In the genomic region with DNA sequence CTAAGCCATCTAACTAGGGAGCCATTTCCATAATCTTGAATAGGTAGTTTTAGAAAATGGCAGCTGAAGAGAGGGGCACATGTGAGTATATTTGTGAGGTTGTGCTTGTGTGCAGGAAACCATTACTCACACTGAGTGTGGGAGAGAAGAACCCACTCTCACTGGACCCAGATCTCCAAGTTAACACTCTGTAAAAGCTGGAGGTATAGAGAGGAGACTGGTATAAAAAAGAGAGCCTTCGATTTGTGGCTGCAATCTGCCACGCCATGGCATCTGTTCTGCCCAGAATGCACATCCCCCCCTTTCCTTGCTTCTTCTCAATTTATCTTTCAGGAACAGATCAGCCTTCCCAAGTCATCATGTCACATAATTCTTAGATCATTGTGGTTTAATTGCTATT, we compare ENCODE assay signal across 15 mouse cellular contexts. TPM values are rescaled to one million over a fixed set of nuclear protein-coding genes. Genes with fewer than 3 reads are reported as not detected.
DNase-seq lines count a peak whose midpoint lies in the region; ATAC-seq and TF ChIP-seq lines count a peak whose summit lies in the region.
"Had no signal": no experiment of that assay in that cellular context is flagged by ENCODE, and none has a peak within 500 bp of the region (broad histone marks: within the 10 kb centered on the region; RNA-seq: fewer than 3 reads in every experiment).

No protein-coding gene starts in this region.

- H3K79me2 ChIP-seq in heart, adult 2 months (replicated peaks; ENCODE audit: control insufficient read depth, insufficient read depth, low read length) = no peaks in the 10 kb centered on the region

- 62% methylated on average over 2 of the region's 2 CpGs for WGBS in heart, embryonic 12.5 days
- 74% methylated on average over 2 of the region's 2 CpGs for WGBS in heart, adult 2 months
- WGBS in hindbrain, embryonic 14.5 days = 45% methylated on average over 2 of the region's 2 CpGs
- WGBS in midbrain, postnatal 0 days = 30% methylated on average over 2 of the region's 2 CpGs

- H3K36me3 ChIP-seq in heart, embryonic 12.5 days = no peaks in the 10 kb centered on the region
- H3K36me3 ChIP-seq in heart, adult 2 months (ENCODE audit: control insufficient read depth, insufficient read depth, low read length) = no peaks in the 10 kb centered on the region
- H3K36me3 ChIP-seq in hindbrain, embryonic 14.5 days (replicated peaks; ENCODE audit: control insufficient read depth, insufficient read depth) = no peaks in the 10 kb centered on the region
- no peaks in the 10 kb centered on the region for H3K36me3 ChIP-seq in midbrain, postnatal 0 days (ENCODE audit: insufficient read depth, low read length)
- H3K36me3 ChIP-seq: embryonic facial prominence, embryonic 10.5 days had no signal

- H3K9ac ChIP-seq in heart, embryonic 12.5 days = no peak overlapping the region
- no peak overlapping the region for H3K9ac ChIP-seq in heart, adult 2 months (ENCODE audit: low read depth, low read length)
- H3K9ac ChIP-seq in hindbrain, embryonic 14.5 days = peak overlapping the region; percentile 12; the same call in 1 of the 2 replicates
- no peak overlapping the region for H3K9ac ChIP-seq in midbrain, postnatal 0 days (replicated peaks; ENCODE audit: low read length, poor library complexity, severe bottlenecking)
- H3K9ac ChIP-seq: liver, embryonic 14.5 days had no signal

- no peak for ATAC-seq in heart, embryonic 12.5 days (ENCODE audit: insufficient number of reproducible peaks, low FRiP score)
- ATAC-seq in hindbrain, embryonic 14.5 days (ENCODE audit: low FRiP score) = peak; percentile 70; the same call in 1 of the 2 replicates
- ATAC-seq in midbrain, postnatal 0 days (ENCODE audit: low FRiP score) = peak; percentile 25
- ATAC-seq: lung, postnatal 0 days had no signal

- H3K4me2 ChIP-seq in heart, embryonic 12.5 days = peak overlapping the region; percentile 43
- no peak overlapping the region for H3K4me2 ChIP-seq in hindbrain, embryonic 14.5 days (replicated peaks)
- H3K4me2 ChIP-seq in midbrain, postnatal 0 days (ENCODE audit: low read depth, low read length, poor library complexity, severe bottlenecking) = no peak overlapping the region

- no peak for TF ChIP-seq POLR2A in heart, adult 2 months (IDR thresholded peaks at IDR 0.05; ENCODE audit: insufficient read depth, low read depth, low read length)

- TF ChIP-seq EP300 in heart, adult 2 months (IDR thresholded peaks at IDR 0.05; ENCODE audit: insufficient read depth, low read depth, low read length) = no peak

- no peak overlapping the region for H3K4me3 ChIP-seq in heart, embryonic 12.5 days
- H3K4me3 ChIP-seq in heart, adult 2 months = no peak overlapping the region
- H3K4me3 ChIP-seq in hindbrain, embryonic 14.5 days (replicated peaks; ENCODE audit: low read length) = no peak overlapping the region
- no peak overlapping the region for H3K4me3 ChIP-seq in midbrain, postnatal 0 days (ENCODE audit: low read depth, low read length)
- no peak overlapping the region for H3K4me3 ChIP-seq in gastrocnemius, adult 2 months
- H3K4me3 ChIP-seq: embryonic facial prominence, embryonic 10.5 days; erythroblast, embryonic 14.5 days; megakaryocyte, embryonic 14.5 days had no signal

- H3K27me3 ChIP-seq in heart, embryonic 12.5 days (replicated peaks) = no peaks in the 10 kb centered on the region
- H3K27me3 ChIP-seq in heart, adult 2 months (ENCODE audit: control insufficient read depth, insufficient read depth, low read length) = no peaks in the 10 kb centered on the region
- no peaks in the 10 kb centered on the region for H3K27me3 ChIP-seq in hindbrain, embryonic 14.5 days (ENCODE audit: control insufficient read depth, insufficient read depth, low read length)
- H3K27me3 ChIP-seq in midbrain, postnatal 0 days (ENCODE audit: insufficient read depth, low read length) = no peaks in the 10 kb centered on the region
- H3K27me3 ChIP-seq: megakaryocyte, embryonic 14.5 days had no signal

- no peak for DNase-seq in heart, adult 2 months
- peak; percentile 7 for DNase-seq in MN1 (ENCODE audit: low spot score)
- DNase-seq in hindbrain, embryonic 14.5 days (ENCODE audit: low spot score) = no peak
- peak; percentile 2 for DNase-seq in midbrain, postnatal 0 days (ENCODE audit: low spot score)
- DNase-seq in right cerebral cortex, postnatal 36 days (ENCODE audit: low spot score in 2 of 2) = no peak
- no peak for DNase-seq in gastrocnemius, adult 2 months
- DNase-seq: cerebellum, postnatal 25 days; kidney, adult 18-20 months; kidney, postnatal 4 days had no signal

- peaks cover 17% of the 10 kb centered on the region for H3K4me1 ChIP-seq in heart, embryonic 12.5 days (replicated peaks)
- no peaks in the 10 kb centered on the region for H3K4me1 ChIP-seq in heart, adult 2 months (ENCODE audit: control insufficient read depth, insufficient read depth, low read length)
- peaks cover 13% of the 10 kb centered on the region; the same call in 1 of the 2 replicates for H3K4me1 ChIP-seq in hindbrain, embryonic 14.5 days (replicated peaks; ENCODE audit: control insufficient read depth, insufficient read depth, low read length)
- no peaks in the 10 kb centered on the region for H3K4me1 ChIP-seq in midbrain, postnatal 0 days (ENCODE audit: insufficient read depth, low read length)
- H3K4me1 ChIP-seq: embryonic facial prominence, embryonic 10.5 days; megakaryocyte, embryonic 14.5 days had no signal

- intact Hi-C loops in heart, adult 2 months (cut with DNase I) = no loop called here
- intact Hi-C loops in gastrocnemius, adult 2 months (cut with DNase I) = no loop called here

- TF ChIP-seq CTCF in heart, adult 2 months (IDR thresholded peaks at IDR 0.05) = no peak
- TF ChIP-seq CTCF in midbrain, postnatal 0 days (IDR thresholded peaks at IDR 0.05) = no peak
- no peak for TF ChIP-seq CTCF in gastrocnemius, adult 2 months (IDR thresholded peaks at IDR 0.05)

- no peaks in the 10 kb centered on the region for H3K9me3 ChIP-seq in heart, embryonic 12.5 days (replicated peaks)
- no peaks in the 10 kb centered on the region for H3K9me3 ChIP-seq in hindbrain, embryonic 14.5 days (ENCODE audit: control insufficient read depth, low read length)
- no peaks in the 10 kb centered on the region for H3K9me3 ChIP-seq in midbrain, postnatal 0 days (ENCODE audit: low read length)
- H3K9me3 ChIP-seq: embryonic facial prominence, embryonic 10.5 days; megakaryocyte, embryonic 14.5 days had no signal

- H3K27ac ChIP-seq in heart, embryonic 12.5 days (ENCODE audit: poor library complexity, severe bottlenecking) = peak overlapping the region; percentile 35; the same call in 1 of the 2 replicates
- no peak overlapping the region for H3K27ac ChIP-seq in heart, adult 2 months
- peak overlapping the region; percentile 83 for H3K27ac ChIP-seq in hindbrain, embryonic 14.5 days
- H3K27ac ChIP-seq in midbrain, postnatal 0 days (ENCODE audit: low read depth, low read length) = peak overlapping the region; percentile 49
- H3K27ac ChIP-seq in gastrocnemius, adult 2 months = no peak overlapping the region
- H3K27ac ChIP-seq: embryonic facial prominence, embryonic 10.5 days; liver, embryonic 14.5 days had no signal

RNA-seq across cellular contexts. Expression of a gene that starts 24.8 kb away (rescaled TPM):
- 22.3 and 23.2 TPM in 2 replicates for polyA plus RNA-seq in heart, embryonic 12.5 days (2016; fragmentation: Nextera tagmentation; extraction: Ambion mirVana)
- 10 to 100 TPM in 1 of 2 experiments, 1 to 10 TPM in 1; 7.3 to 10.2 TPM for total RNA-seq in heart, adult 2 months (2021)
- polyA plus RNA-seq in heart, adult 2 months (2012; rRNA removed) = 5.7 and 11.5 TPM in 2 replicates
- 66.5 and 69.0 TPM in 2 replicates for polyA plus RNA-seq in hindbrain, embryonic 14.5 days (2014; fragmentation: Nextera tagmentation; extraction: Ambion mirVana)
- total RNA-seq in midbrain, postnatal 0 days (2014; rRNA removed) = 62.1 and 79.5 TPM in 2 replicates
- polyA plus RNA-seq in midbrain, postnatal 0 days (2015; fragmentation: Nextera tagmentation; extraction: Ambion mirVana) = 32.2 and 32.9 TPM in 2 replicates
- 1 to 10 TPM; 1.5 to 5.7 TPM for total RNA-seq in gastrocnemius, adult 2 months (2021)
- polyA plus RNA-seq: erythroblast, embryonic 14.5 days had no signal

Comparison
In these comparisons a context has a peak if more than half of its experiments do, and no peak if none do; other contexts are left out.
1. H3K27ac ChIP-seq: peak in heart, embryonic 12.5 days (single experiment), hindbrain, embryonic 14.5 days (single experiment) and midbrain, postnatal 0 days (single experiment); none in heart, adult 2 months (single experiment) and gastrocnemius, adult 2 months (single experiment).
2. DNase-seq: peak in MN1 (single experiment) and midbrain, postnatal 0 days (single experiment); none in heart, adult 2 months (0 of 2), hindbrain, embryonic 14.5 days (single experiment), right cerebral cortex, postnatal 36 days (0 of 2) and gastrocnemius, adult 2 months (single experiment).